Mouse (Mus musculus) liver, embryonic 16.5 days (tissue): ENCODE data around the gene Gm20683. TPM values are rescaled to one million over a fixed set of nuclear protein-coding genes. Genes with fewer than 3 reads are reported as not detected.

Experiments
- ATAC-seq: fragments of 200-750 bp; cut with Nextera tagmentation; 2 replicates; pipeline ENCODE4 v1.8.0; 2017; ENCODE audit warnings: low read depth, mild to moderate bottlenecking, moderate number of reproducible peaks, moderate library complexity
- H3K27ac ChIP-seq: fragments of 300-500 bp; sonication (generic); 2 replicates; pipeline ENCODE4 v1.5.1; 2014; ENCODE audit warnings: mild to moderate bottlenecking, low read length
- H3K27me3 ChIP-seq: fragments of 300-500 bp; sonication (generic); 2 replicates; pipeline ENCODE4 v1.6.1; 2014; ENCODE audit warnings: low read depth, low read length, mixed read lengths; ENCODE audit not compliant: control insufficient read depth, insufficient read depth
- H3K36me3 ChIP-seq: fragments of 300-500 bp; sonication (generic); 2 replicates; pipeline ENCODE4 v1.6.1; 2014; ENCODE audit warnings: mild to moderate bottlenecking; ENCODE audit not compliant: control insufficient read depth, insufficient read depth
- H3K4me1 ChIP-seq: fragments of 300-500 bp; sonication (generic); 2 replicates; pipeline ENCODE4 v1.6.1; 2014; ENCODE audit warnings: low read depth, low read length, mixed read lengths; ENCODE audit not compliant: control insufficient read depth
- H3K4me2 ChIP-seq: fragments of 300-500 bp; sonication (generic); 2 replicates; pipeline ENCODE4 v1.6.1; 2014; ENCODE audit warnings: low read depth, low read length, mixed read lengths
- H3K4me3 ChIP-seq: fragments of 300-500 bp; sonication (generic); 2 replicates; pipeline ENCODE4 v1.5.1; 2014; ENCODE audit warnings: low read depth, mild to moderate bottlenecking, low read length
- H3K9ac ChIP-seq: fragments of 300-500 bp; sonication (generic); 2 replicates; pipeline ENCODE4 v1.6.1; 2014; ENCODE audit warnings: low read depth, low read length
- H3K9me3 ChIP-seq: fragments of 300-500 bp; sonication (generic); replicated peaks from 2 replicates; pipeline ENCODE4 v1.6.1; 2016; ENCODE audit warnings: low read length; ENCODE audit not compliant: control insufficient read depth
- WGBS: fragments of 180-500 bp; shearing (Covaris S2); extraction: QIAGEN DNeasy Blood & Tissue Kit; methylation state at CpG from one replicate; pipeline ENCODE4 v1.1.7; 2014; ENCODE audit not compliant: insufficient replicate concordance; 5-methylcytosine and 5-hydroxymethylcytosine counted together
- polyA plus RNA-seq: library from polyadenylated mRNA; unstranded; fragments of >200 nt; fragmentation: Nextera tagmentation; extraction: Ambion mirVana; gene quantifications from 2 replicates; pipeline ENCODE4 v1.2.1, GENCODE M21; 2015

The Gm20683 gene
- polyA plus RNA-seq, 1 experiment from 2014 or later: 0.65 TPM

- peak overlapping the region; percentile 92 for H3K4me3 ChIP-seq
- under 1% methylated on average over 71 of the region's 77 CpGs for WGBS
- H3K36me3 ChIP-seq: peaks cover 14% of the 10 kb centered on the region
- H3K27me3 ChIP-seq: no peaks in the 10 kb centered on the region
- no peaks in the 10 kb centered on the region for H3K9me3 ChIP-seq
- peaks cover 80% of the 10 kb centered on the region for H3K4me1 ChIP-seq
- ATAC-seq: peak; percentile 91
- peak overlapping the region; percentile 99 for H3K4me2 ChIP-seq
- H3K27ac ChIP-seq: peak overlapping the region; percentile 97
- peak overlapping the region; percentile 91 for H3K9ac ChIP-seq
These were observed 8.9 kb downstream of the Gm20683 start for GRCm38 (mm10) chr17:25832436-25833290.

- peak overlapping the region; percentile 99 for H3K4me2 ChIP-seq
- peaks cover 71% of the 10 kb centered on the region for H3K4me1 ChIP-seq
- H3K27ac ChIP-seq: peak overlapping the region; percentile 97
- no peak for ATAC-seq
- no peaks in the 10 kb centered on the region for H3K9me3 ChIP-seq
- peak overlapping the region; percentile 79 for H3K9ac ChIP-seq
- H3K36me3 ChIP-seq: peaks cover 14% of the 10 kb centered on the region
- no peaks in the 10 kb centered on the region for H3K27me3 ChIP-seq
- WGBS: 41% methylated on average over 21 of the region's 21 CpGs
- peak overlapping the region; percentile 92 for H3K4me3 ChIP-seq
These were observed 9.9 kb downstream of the Gm20683 start for GRCm38 (mm10) chr17:25831451-25832281.

DNA sequence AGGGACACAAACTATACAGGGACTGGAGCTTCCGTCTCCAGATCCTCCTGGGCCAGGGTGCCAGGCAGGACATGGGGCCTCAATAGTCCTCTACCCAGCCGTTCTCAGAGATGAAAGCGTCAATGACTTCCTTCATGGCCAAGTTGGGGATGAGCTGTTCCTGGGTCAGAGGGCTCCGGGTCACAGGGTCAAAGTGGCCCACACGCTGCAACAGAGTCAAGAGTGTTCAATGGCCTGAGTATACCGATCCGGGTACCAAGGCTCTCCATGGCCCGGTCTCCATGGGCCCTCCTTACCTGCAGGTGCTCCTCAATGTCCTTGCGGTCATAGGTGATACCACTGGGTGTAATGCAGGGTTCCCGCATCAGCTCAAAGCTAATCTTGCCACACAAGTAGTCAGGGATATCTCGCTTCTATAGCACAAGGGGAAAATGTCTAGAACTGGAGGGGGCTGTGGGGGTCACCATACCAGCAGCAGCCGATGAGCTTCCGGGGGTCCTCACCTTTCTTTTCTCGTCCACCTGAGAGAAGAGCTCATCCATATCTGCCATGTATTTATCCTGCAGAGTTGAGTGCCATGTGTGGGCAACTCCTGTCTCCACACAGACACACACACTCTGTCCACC lies 10.6 kb downstream of the Gm20683 start:
- Histone ChIP-seq H3K9me3 (no peaks in the 10 kb centered on the region), H3K36me3 (peaks cover 14% of the 10 kb centered on the region), H3K4me2 (0 out of 2 replicates have a peak overlapping the region, but pooled peaks have one; percentile 99), H3K27ac (no peak overlapping the region), H3K4me1 (peaks cover 63% of the 10 kb centered on the region), H3K9ac (no peak overlapping the region; the same call in 1 of the 2 replicates), H3K27me3 (no peaks in the 10 kb centered on the region), H3K4me3 (no peak overlapping the region)
- no peak for ATAC-seq
- WGBS: 78% methylated on average over 14 of the region's 14 CpGs

- peak overlapping the region; percentile 75; the same call in 1 of the 2 replicates for H3K27ac ChIP-seq
- no peak overlapping the region; the same call in 1 of the 2 replicates for H3K9ac ChIP-seq
- H3K36me3 ChIP-seq: peaks cover 14% of the 10 kb centered on the region
- WGBS: 66% methylated on average over 4 of the region's 4 CpGs
- peak overlapping the region; percentile 69; the same call in 1 of the 2 replicates for H3K4me2 ChIP-seq
- H3K27me3 ChIP-seq: no peaks in the 10 kb centered on the region
- no peak for ATAC-seq
- peak overlapping the region; percentile 60; the same call in 1 of the 2 replicates for H3K4me3 ChIP-seq
- H3K4me1 ChIP-seq: peaks cover 60% of the 10 kb centered on the region
- no peaks in the 10 kb centered on the region for H3K9me3 ChIP-seq
These were observed 11.3 kb downstream of the Gm20683 start for GRCm38 (mm10) chr17:25830200-25830753.

DNA sequence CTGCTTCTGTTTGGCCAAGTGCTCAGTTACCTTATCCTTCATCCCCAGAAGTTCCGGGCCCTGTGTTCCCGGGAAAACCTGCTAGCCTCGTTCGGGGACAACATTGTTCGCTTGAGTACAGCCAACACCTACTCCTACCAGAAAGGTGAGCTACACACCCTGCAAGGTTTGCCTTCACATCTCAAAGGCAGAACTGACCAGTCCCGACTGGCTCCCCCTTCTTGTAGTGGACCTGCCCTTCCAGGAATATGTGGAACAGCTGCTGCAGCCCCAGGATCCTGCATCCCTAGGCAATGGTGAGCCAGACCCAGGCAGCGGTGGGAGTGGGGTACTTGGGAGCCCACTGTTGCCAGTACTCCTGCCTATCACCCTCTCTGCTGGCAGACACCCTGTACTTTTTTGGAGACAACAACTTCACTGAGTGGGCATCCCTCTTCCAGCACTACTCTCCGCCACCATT lies 12.0 kb downstream of the Gm20683 start:
- Histone ChIP-seq H3K27ac (peak overlapping the region; percentile 75), H3K36me3 (peaks cover 14% of the 10 kb centered on the region), H3K4me2 (peak overlapping the region; percentile 69), H3K9ac (peak overlapping the region; percentile 73), H3K4me3 (peak overlapping the region; percentile 60), H3K4me1 (peaks cover 60% of the 10 kb centered on the region), H3K27me3 (no peaks in the 10 kb centered on the region), H3K9me3 (no peaks in the 10 kb centered on the region)
- 39% methylated on average over 8 of the region's 8 CpGs for WGBS
- no peak for ATAC-seq

DNA sequence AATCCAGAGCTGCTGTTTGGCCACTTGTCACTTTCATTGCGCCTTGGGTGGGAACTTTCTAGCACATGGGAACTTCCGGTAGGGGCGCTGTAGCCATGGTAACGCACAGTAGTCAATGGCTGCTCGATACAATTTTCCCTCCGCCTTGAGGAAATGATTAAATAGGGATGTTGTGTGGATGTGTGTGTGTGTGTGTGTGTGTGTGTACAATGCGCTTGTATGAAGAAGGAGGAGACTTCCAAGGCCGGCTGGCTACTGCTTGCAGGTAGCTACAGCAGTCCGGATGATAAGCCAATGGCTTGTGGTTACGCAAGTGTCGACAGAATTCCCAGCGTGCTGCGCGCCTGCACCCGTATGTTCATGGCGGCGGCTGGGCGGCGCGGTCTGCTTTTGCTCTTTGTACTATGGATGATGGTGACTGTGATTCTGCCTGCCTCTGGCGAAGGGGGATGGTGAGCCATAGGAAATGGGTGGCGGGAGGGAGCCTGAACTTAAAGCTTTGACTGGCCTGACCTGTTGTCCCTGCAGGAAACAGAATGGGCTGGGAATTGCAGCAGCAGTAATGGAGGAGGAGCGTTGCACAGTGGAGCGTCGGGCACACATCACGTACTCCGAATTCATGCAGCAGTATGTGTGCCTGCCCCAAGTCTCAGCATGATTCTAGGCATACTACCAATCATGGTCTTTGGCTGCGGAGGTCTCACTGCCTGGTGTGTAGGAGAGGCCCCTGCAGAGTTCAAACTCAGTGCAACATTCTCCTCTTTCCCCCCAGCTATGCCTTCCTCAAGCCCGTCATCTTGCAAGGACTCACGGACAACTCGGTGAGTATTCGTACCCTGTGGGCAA lies 12.6 kb downstream of the Gm20683 start, which contains the start of gene Jmjd8:
Gene Jmjd8, plus strand, starts transcription at position 156 of the 846 bp plus-strand sequence.
- Histone ChIP-seq H3K4me3 (peak within 1 kb of the TSS; percentile 60), H3K4me1 (peaks cover 60% of the 10 kb centered on the region), H3K27me3 (no peaks in the 10 kb centered on the region), H3K9me3 (no peaks in the 10 kb centered on the region), H3K27ac (peak within 1 kb of the TSS; percentile 75), H3K36me3 (peaks cover 14% of the 10 kb centered on the region), H3K9ac (peak within 1 kb of the TSS; percentile 73), H3K4me2 (peak within 1 kb of the TSS; percentile 69)
- ATAC-seq: peak; percentile 11; the same call in 1 of the 2 replicates
- WGBS: 1% methylated on average over 32 of the region's 32 CpGs

DNA sequence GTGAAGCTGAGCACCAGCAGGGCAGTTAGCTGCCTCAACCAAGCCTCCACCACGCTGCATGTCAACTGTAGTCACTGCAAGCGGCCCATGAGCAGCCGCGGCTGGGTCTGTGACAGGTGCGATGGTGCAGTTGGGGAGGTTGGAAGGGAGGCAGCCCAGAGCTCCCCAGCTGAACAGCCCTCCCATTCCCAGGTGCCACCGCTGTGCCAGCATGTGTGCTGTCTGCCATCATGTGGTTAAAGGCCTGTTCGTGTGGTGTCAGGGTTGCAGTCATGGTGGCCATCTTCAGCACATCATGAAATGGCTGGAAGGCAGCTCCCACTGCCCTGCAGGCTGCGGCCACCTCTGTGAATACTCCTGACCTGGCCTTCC lies 13.4 kb downstream of the Gm20683 start:
- H3K9me3 ChIP-seq: no peaks in the 10 kb centered on the region
- peak overlapping the region; percentile 60 for H3K4me3 ChIP-seq
- peak overlapping the region; percentile 69 for H3K4me2 ChIP-seq
- H3K27me3 ChIP-seq: no peaks in the 10 kb centered on the region
- 83% methylated on average over 8 of the region's 8 CpGs for WGBS
- peaks cover 55% of the 10 kb centered on the region for H3K4me1 ChIP-seq
- ATAC-seq: no peak
- peak overlapping the region; percentile 75 for H3K27ac ChIP-seq
- peak overlapping the region; percentile 73; the same call in 1 of the 2 replicates for H3K9ac ChIP-seq
- peaks cover 14% of the 10 kb centered on the region for H3K36me3 ChIP-seq
